Mouse (Mus musculus): ENCODE data around the gene Tbxas1. TPM values are rescaled to one million over a fixed set of nuclear protein-coding genes. Genes with fewer than 3 reads are reported as not detected.

The Tbxas1 gene
- polyA plus RNA-seq, 1 experiment from 2014 or later = 1.6 TPM

GRCm38 (mm10) chr6:38918728-38919127 lies 43.5 kb downstream of the Tbxas1 start:
- Histone ChIP-seq H3K9me3 (no peaks in the 10 kb centered on the region), H3K4me1 (replicated peaks) (peaks cover 15% of the 10 kb centered on the region), H3K36me3 (no peaks in the 10 kb centered on the region), H3K4me3 (replicated peaks) (no peak overlapping the region), H3K9ac (replicated peaks) (no peak overlapping the region), H3K4me2 (replicated peaks) (no peak overlapping the region), H3K27me3 (no peaks in the 10 kb centered on the region), H3K27ac (no peak overlapping the region)
- ATAC-seq = no peak
- 97% methylated on average over 4 of the region's 4 CpGs for WGBS

GRCm38 (mm10) chr6:38919135-38919740 lies 44.0 kb downstream of the Tbxas1 start:
- ATAC-seq = no peak

GRCm38 (mm10) chr6:38920141-38920540 lies 44.9 kb downstream of the Tbxas1 start:
- Histone ChIP-seq H3K9me3 (no peaks in the 10 kb centered on the region), H3K27me3 (no peaks in the 10 kb centered on the region), H3K36me3 (no peaks in the 10 kb centered on the region), H3K9ac (replicated peaks) (no peak overlapping the region), H3K27ac (no peak overlapping the region), H3K4me3 (replicated peaks) (no peak overlapping the region), H3K4me2 (replicated peaks) (no peak overlapping the region), H3K4me1 (replicated peaks) (0 out of 2 replicates have a peak, but pooled peaks cover 3% of the 10 kb centered on the region)
- WGBS = 80% methylated on average over 6 of the region's 6 CpGs
- ATAC-seq = no peak

More at GRCm38 (mm10) chr6:38919135-38919740, 44.0 kb downstream of the Tbxas1 start:
- Histone ChIP-seq H3K4me3 (replicated peaks) (no peak overlapping the region), H3K36me3 (no peaks in the 10 kb centered on the region), H3K4me1 (replicated peaks) (peaks cover 10% of the 10 kb centered on the region), H3K9ac (replicated peaks) (no peak overlapping the region), H3K27ac (no peak overlapping the region), H3K9me3 (no peaks in the 10 kb centered on the region), H3K4me2 (replicated peaks) (no peak overlapping the region), H3K27me3 (no peaks in the 10 kb centered on the region)
- WGBS = 90% methylated on average over 14 of the region's 14 CpGs

- no peaks in the 10 kb centered on the region for H3K9me3 ChIP-seq
- no peaks in the 10 kb centered on the region for H3K36me3 ChIP-seq
- WGBS = 78% methylated on average over 17 of the region's 17 CpGs
- H3K4me3 ChIP-seq (replicated peaks) = no peak overlapping the region
- no peak overlapping the region for H3K4me2 ChIP-seq (replicated peaks)
- no peak overlapping the region for H3K27ac ChIP-seq
- no peak overlapping the region for H3K9ac ChIP-seq (replicated peaks)
- no peaks in the 10 kb centered on the region for H3K27me3 ChIP-seq
- peaks cover 5% of the 10 kb centered on the region; the same call in 1 of the 2 replicates for H3K4me1 ChIP-seq (replicated peaks)
- peak; percentile 45; the same call in 1 of the 2 replicates for ATAC-seq
These were observed 46.0 kb downstream of the Tbxas1 start for GRCm38 (mm10) chr6:38921095-38921809.

- Histone ChIP-seq H3K9ac (replicated peaks) (no peak overlapping the region), H3K4me1 (replicated peaks) (peaks cover 10% of the 10 kb centered on the region; the same call in 1 of the 2 replicates), H3K36me3 (no peaks in the 10 kb centered on the region), H3K9me3 (no peaks in the 10 kb centered on the region), H3K27ac (no peak overlapping the region), H3K4me3 (replicated peaks) (no peak overlapping the region), H3K27me3 (no peaks in the 10 kb centered on the region), H3K4me2 (replicated peaks) (no peak overlapping the region)
- ATAC-seq = no peak
- WGBS = 87% methylated on average over 8 of the region's 8 CpGs
These were observed 46.6 kb downstream of the Tbxas1 start for GRCm38 (mm10) chr6:38921810-38922116.

GRCm38 (mm10) chr6:38922517-38922916 lies 47.3 kb downstream of the Tbxas1 start:
- no peaks in the 10 kb centered on the region for H3K27me3 ChIP-seq

GRCm38 (mm10) chr6:38923450-38923849 lies 48.2 kb downstream of the Tbxas1 start:
- no peak overlapping the region for H3K27ac ChIP-seq
- H3K36me3 ChIP-seq = no peaks in the 10 kb centered on the region
- 93% methylated on average over 4 of the region's 4 CpGs for WGBS
- H3K27me3 ChIP-seq = no peaks in the 10 kb centered on the region
- no peak overlapping the region for H3K4me3 ChIP-seq (replicated peaks)
- H3K4me2 ChIP-seq (replicated peaks) = no peak overlapping the region
- ATAC-seq = no peak
- no peaks in the 10 kb centered on the region for H3K9me3 ChIP-seq
- no peak overlapping the region for H3K9ac ChIP-seq (replicated peaks)
- peaks cover 10% of the 10 kb centered on the region; the same call in 1 of the 2 replicates for H3K4me1 ChIP-seq (replicated peaks)

More at GRCm38 (mm10) chr6:38922517-38922916, 47.3 kb downstream of the Tbxas1 start:
- H3K27ac ChIP-seq = no peak overlapping the region
- H3K9me3 ChIP-seq = no peaks in the 10 kb centered on the region
- H3K36me3 ChIP-seq = no peaks in the 10 kb centered on the region
- H3K4me3 ChIP-seq (replicated peaks) = no peak overlapping the region
- no peak for ATAC-seq
- WGBS = 70% methylated on average over 2 of the region's 2 CpGs
- peaks cover 10% of the 10 kb centered on the region; the same call in 1 of the 2 replicates for H3K4me1 ChIP-seq (replicated peaks)
- H3K9ac ChIP-seq (replicated peaks) = no peak overlapping the region
- no peak overlapping the region for H3K4me2 ChIP-seq (replicated peaks)

GRCm38 (mm10) chr6:38923870-38924817 lies 48.9 kb downstream of the Tbxas1 start:
- ATAC-seq = no peak
- WGBS = 95% methylated on average over 18 of the region's 18 CpGs
- no peak overlapping the region for H3K4me2 ChIP-seq (replicated peaks)
- H3K27me3 ChIP-seq = no peaks in the 10 kb centered on the region
- no peak overlapping the region for H3K4me3 ChIP-seq (replicated peaks)
- no peaks in the 10 kb centered on the region for H3K36me3 ChIP-seq
- H3K4me1 ChIP-seq (replicated peaks) = peaks cover 10% of the 10 kb centered on the region; the same call in 1 of the 2 replicates
- H3K9me3 ChIP-seq = no peaks in the 10 kb centered on the region
- H3K27ac ChIP-seq = no peak overlapping the region
- H3K9ac ChIP-seq (replicated peaks) = no peak overlapping the region

GRCm38 (mm10) chr6:38925719-38926118 lies 50.5 kb downstream of the Tbxas1 start:
- WGBS = 54% methylated on average over 7 of the region's 7 CpGs
- peak overlapping the region; percentile 33 for H3K4me2 ChIP-seq (replicated peaks)
- no peak overlapping the region for H3K4me3 ChIP-seq (replicated peaks)
- H3K27ac ChIP-seq = no peak overlapping the region
- H3K36me3 ChIP-seq = no peaks in the 10 kb centered on the region
- H3K9ac ChIP-seq (replicated peaks) = no peak overlapping the region
- peaks cover 10% of the 10 kb centered on the region; the same call in 1 of the 2 replicates for H3K4me1 ChIP-seq (replicated peaks)
- no peaks in the 10 kb centered on the region for H3K9me3 ChIP-seq
- ATAC-seq = no peak
- H3K27me3 ChIP-seq = no peaks in the 10 kb centered on the region

GRCm38 (mm10) chr6:38926135-38926962 lies 51.1 kb downstream of the Tbxas1 start:
- Histone ChIP-seq H3K27me3 (no peaks in the 10 kb centered on the region), H3K9ac (replicated peaks) (no peak overlapping the region), H3K9me3 (0 out of 2 replicates have a peak, but pooled peaks cover under 1% of the 10 kb centered on the region), H3K27ac (peak overlapping the region; percentile 62), H3K4me2 (replicated peaks) (peak overlapping the region; percentile 33), H3K4me3 (replicated peaks) (no peak overlapping the region), H3K36me3 (no peaks in the 10 kb centered on the region), H3K4me1 (replicated peaks) (peaks cover 10% of the 10 kb centered on the region; the same call in 1 of the 2 replicates)
- ATAC-seq = peak; percentile 57; the same call in 1 of the 2 replicates
- WGBS = 58% methylated on average over 28 of the region's 28 CpGs

- ATAC-seq = 0 out of 2 replicates have a peak, but pooled peaks have one; percentile 9
- 72% methylated on average over 13 of the region's 13 CpGs for WGBS
- Histone ChIP-seq H3K27me3 (no peaks in the 10 kb centered on the region), H3K4me3 (replicated peaks) (no peak overlapping the region), H3K4me2 (replicated peaks) (no peak overlapping the region), H3K27ac (no peak overlapping the region), H3K4me1 (replicated peaks) (peaks cover 7% of the 10 kb centered on the region; the same call in 1 of the 2 replicates), H3K36me3 (no peaks in the 10 kb centered on the region), H3K9me3 (0 out of 2 replicates have a peak, but pooled peaks cover 3% of the 10 kb centered on the region), H3K9ac (replicated peaks) (no peak overlapping the region)
These were observed 51.8 kb downstream of the Tbxas1 start for GRCm38 (mm10) chr6:38926963-38927361.

Measured in midbrain, embryonic 13.5 days (tissue).